Mouse (Mus musculus) heart, embryonic 12.5 days (tissue): ENCODE data around the gene Ppp1r27. TPM values are rescaled to one million over a fixed set of nuclear protein-coding genes. Genes with fewer than 3 reads are reported as not detected.

Source experiments
- ATAC-seq: fragments of 200-750 bp; cut with Nextera tagmentation; 2 replicates; pipeline ENCODE4 v1.8.0; 2017; ENCODE audit warnings: moderate TSS enrichment, moderate library complexity; ENCODE audit not compliant: insufficient number of reproducible peaks, low FRiP score
- H3K27ac ChIP-seq: fragments of 300-500 bp; sonication (generic); 2 replicates; pipeline ENCODE4 v1.5.1; 2016; ENCODE audit warnings: mild to moderate bottlenecking, moderate library complexity; ENCODE audit not compliant: poor library complexity, severe bottlenecking
- H3K27me3 ChIP-seq: fragments of 300-500 bp; sonication (generic); replicated peaks from 2 replicates; pipeline ENCODE4 v1.6.1; 2016; ENCODE audit warnings: mild to moderate bottlenecking, moderate library complexity
- H3K36me3 ChIP-seq: fragments of 300-500 bp; sonication (generic); 2 replicates; pipeline ENCODE4 v1.6.1; 2016; ENCODE audit warnings: mild to moderate bottlenecking, moderate library complexity
- H3K4me1 ChIP-seq: fragments of 300-500 bp; sonication (generic); replicated peaks from 2 replicates; pipeline ENCODE4 v1.6.1; 2016; ENCODE audit warnings: mild to moderate bottlenecking
- H3K4me2 ChIP-seq: fragments of 300-500 bp; sonication (generic); 2 replicates; pipeline ENCODE4 v1.6.1; 2016; ENCODE audit warnings: mild to moderate bottlenecking, moderate library complexity
- H3K4me3 ChIP-seq: fragments of 300-500 bp; sonication (generic); 2 replicates; pipeline ENCODE4 v1.5.1; 2016; ENCODE audit warnings: mild to moderate bottlenecking
- H3K9ac ChIP-seq: fragments of 300-500 bp; sonication (generic); 2 replicates; pipeline ENCODE4 v1.6.1; 2016; ENCODE audit warnings: mild to moderate bottlenecking, moderate library complexity
- H3K9me3 ChIP-seq: fragments of 300-500 bp; sonication (generic); replicated peaks from 2 replicates; pipeline ENCODE4 v1.6.1; 2016; ENCODE audit warnings: mild to moderate bottlenecking, moderate library complexity
- WGBS: fragments of 180-500 bp; shearing (Covaris S2); methylation state at CpG from one replicate; pipeline ENCODE4 v1.1.7; 2016; 5-methylcytosine and 5-hydroxymethylcytosine counted together
- polyA plus RNA-seq: library from polyadenylated mRNA; unstranded; fragments of >200 nt; fragmentation: Nextera tagmentation; extraction: Ambion mirVana; gene quantifications from 2 replicates; pipeline ENCODE4 v1.2.1, GENCODE M21; 2016

Ppp1r27 gene
- polyA plus RNA-seq, 1 experiment from 2014 or later = not detected

- Histone ChIP-seq H3K4me3 (peak within 1 kb of the TSS; percentile 92), H3K4me2 (peak within 1 kb of the TSS; percentile 91), H3K36me3 (peaks cover 66% of the 10 kb centered on the region), H3K27ac (peak within 1 kb of the TSS; percentile 93), H3K27me3 (no peaks in the 10 kb centered on the region), H3K4me1 (peaks cover 30% of the 10 kb centered on the region), H3K9me3 (no peaks in the 10 kb centered on the region; the same call in 1 of the 2 replicates), H3K9ac (peak within 1 kb of the TSS; percentile 98)
- 4% methylated on average over 73 of the region's 75 CpGs for WGBS
- peak; percentile 67 for ATAC-seq
Observed at GRCm38 (mm10) chr11:120581490-120582267, 30.7 kb upstream of the Ppp1r27 start, which contains the start of gene Arhgdia. Gene Arhgdia (minus strand): TSS chr11:120581624.

- peaks cover 30% of the 10 kb centered on the region for H3K4me1 ChIP-seq
- H3K4me2 ChIP-seq = peak overlapping the region; percentile 91
- no peaks in the 10 kb centered on the region; the same call in 1 of the 2 replicates for H3K9me3 ChIP-seq
- peak overlapping the region; percentile 93 for H3K27ac ChIP-seq
- H3K4me3 ChIP-seq = peak overlapping the region; percentile 92
- H3K36me3 ChIP-seq = peaks cover 59% of the 10 kb centered on the region
- peak overlapping the region; percentile 98 for H3K9ac ChIP-seq
- no peaks in the 10 kb centered on the region for H3K27me3 ChIP-seq
- peak; percentile 76 for ATAC-seq
- WGBS = 0% methylated on average over 44 of the region's 44 CpGs
Observed at GRCm38 (mm10) chr11:120580871-120581331, 30.0 kb upstream of the Ppp1r27 start.

- no peak for ATAC-seq
- peak overlapping the region; percentile 98 for H3K9ac ChIP-seq
- 55% methylated on average over 7 of the region's 7 CpGs for WGBS
- H3K4me3 ChIP-seq = peak overlapping the region; percentile 92
- H3K9me3 ChIP-seq = no peaks in the 10 kb centered on the region; the same call in 1 of the 2 replicates
- H3K27ac ChIP-seq = peak overlapping the region; percentile 93
- no peaks in the 10 kb centered on the region for H3K27me3 ChIP-seq
- H3K36me3 ChIP-seq = peaks cover 51% of the 10 kb centered on the region
- peak overlapping the region; percentile 91 for H3K4me2 ChIP-seq
- H3K4me1 ChIP-seq = peaks cover 30% of the 10 kb centered on the region
Observed at GRCm38 (mm10) chr11:120580190-120580589, 29.3 kb upstream of the Ppp1r27 start.

GRCm38 (mm10) chr11:120579316-120580107 is 28.6 kb upstream of the Ppp1r27 start:
- no peaks in the 10 kb centered on the region for H3K27me3 ChIP-seq
- H3K27ac ChIP-seq = peak overlapping the region; percentile 93; the same call in 1 of the 2 replicates
- ATAC-seq = no peak
- peak overlapping the region; percentile 98 for H3K9ac ChIP-seq
- WGBS = 49% methylated on average over 15 of the region's 15 CpGs
- H3K4me2 ChIP-seq = peak overlapping the region; percentile 91
- no peaks in the 10 kb centered on the region; the same call in 1 of the 2 replicates for H3K9me3 ChIP-seq
- peak overlapping the region; percentile 92 for H3K4me3 ChIP-seq
- peaks cover 47% of the 10 kb centered on the region for H3K36me3 ChIP-seq
- peaks cover 33% of the 10 kb centered on the region for H3K4me1 ChIP-seq

- Histone ChIP-seq H3K27me3 (no peaks in the 10 kb centered on the region), H3K4me3 (no peak overlapping the region), H3K9ac (peak overlapping the region; percentile 98; the same call in 1 of the 2 replicates), H3K36me3 (peaks cover 39% of the 10 kb centered on the region), H3K4me2 (no peak overlapping the region), H3K9me3 (no peaks in the 10 kb centered on the region), H3K4me1 (peaks cover 37% of the 10 kb centered on the region), H3K27ac (no peak overlapping the region)
- 60% methylated on average over 11 of the region's 11 CpGs for WGBS
- no peak for ATAC-seq
Observed at GRCm38 (mm10) chr11:120578694-120579243, 27.8 kb upstream of the Ppp1r27 start.

GRCm38 (mm10) chr11:120578024-120578693 is 27.2 kb upstream of the Ppp1r27 start:
- WGBS = 75% methylated on average over 10 of the region's 10 CpGs
- ATAC-seq = no peak

GRCm38 (mm10) chr11:120577211-120578023 is 26.5 kb upstream of the Ppp1r27 start:
- H3K9ac ChIP-seq = no peak overlapping the region
- H3K27ac ChIP-seq = no peak overlapping the region
- H3K36me3 ChIP-seq = peaks cover 35% of the 10 kb centered on the region
- no peak overlapping the region for H3K4me2 ChIP-seq
- H3K4me1 ChIP-seq = peaks cover 37% of the 10 kb centered on the region
- WGBS = 85% methylated on average over 7 of the region's 7 CpGs
- H3K9me3 ChIP-seq = no peaks in the 10 kb centered on the region
- ATAC-seq = no peak
- no peak overlapping the region for H3K4me3 ChIP-seq
- no peaks in the 10 kb centered on the region for H3K27me3 ChIP-seq

More at GRCm38 (mm10) chr11:120578024-120578693, 27.2 kb upstream of the Ppp1r27 start:
- Histone ChIP-seq H3K27me3 (no peaks in the 10 kb centered on the region), H3K4me3 (no peak overlapping the region), H3K27ac (no peak overlapping the region), H3K9ac (0 out of 2 replicates have a peak overlapping the region, but pooled peaks have one; percentile 98), H3K9me3 (no peaks in the 10 kb centered on the region), H3K36me3 (peaks cover 35% of the 10 kb centered on the region), H3K4me1 (peaks cover 37% of the 10 kb centered on the region), H3K4me2 (no peak overlapping the region)

GRCm38 (mm10) chr11:120576365-120576981 is 25.5 kb upstream of the Ppp1r27 start:
- Histone ChIP-seq H3K27ac (no peak overlapping the region), H3K4me2 (no peak overlapping the region), H3K4me3 (no peak overlapping the region), H3K36me3 (peaks cover 35% of the 10 kb centered on the region), H3K9ac (no peak overlapping the region), H3K9me3 (no peaks in the 10 kb centered on the region), H3K4me1 (peaks cover 37% of the 10 kb centered on the region), H3K27me3 (no peaks in the 10 kb centered on the region)
- WGBS = 80% methylated on average over 3 of the region's 3 CpGs
- no peak for ATAC-seq

- no peak for ATAC-seq
- Histone ChIP-seq H3K4me2 (no peak overlapping the region), H3K27me3 (no peaks in the 10 kb centered on the region)
Observed at GRCm38 (mm10) chr11:120575940-120576339, 25.0 kb upstream of the Ppp1r27 start.

More at GRCm38 (mm10) chr11:120575940-120576339, 25.0 kb upstream of the Ppp1r27 start:
- Histone ChIP-seq H3K9ac (no peak overlapping the region), H3K27ac (no peak overlapping the region), H3K4me1 (peaks cover 42% of the 10 kb centered on the region), H3K36me3 (peaks cover 41% of the 10 kb centered on the region), H3K9me3 (no peaks in the 10 kb centered on the region), H3K4me3 (no peak overlapping the region)
